Mouse (Mus musculus): ENCODE measurements around the gene Iqgap3.

GRCm38 (mm10) chr3:88156817-88157216, 75.0 kb downstream of the Iqgap3 start:
- TF ChIP-seq GATA1 (IDR thresholded peaks at IDR 0.05; ENCODE audit: borderline replicate concordance, low read length) = no peak
- no peak for TF ChIP-seq FLI1 (IDR thresholded peaks at IDR 0.05; ENCODE audit: low read length)
